Mouse (Mus musculus) urinary bladder, postnatal 4 days (tissue): Measurements from ENCODE around the gene Gmeb1.
"Not testable (repeated sequence)": the region's sequence is repeated elsewhere in the genome, so short reads cannot be mapped to it uniquely, and the experiment has no call there.

Experiments
- DNase-seq, 2 experiments: peaks; one replicate each; pipeline ENCODE4 v3.0.0; 2021 to 2022; ENCODE audit warnings: low spot score in 2 of 2

Gene Gmeb1

DNA sequence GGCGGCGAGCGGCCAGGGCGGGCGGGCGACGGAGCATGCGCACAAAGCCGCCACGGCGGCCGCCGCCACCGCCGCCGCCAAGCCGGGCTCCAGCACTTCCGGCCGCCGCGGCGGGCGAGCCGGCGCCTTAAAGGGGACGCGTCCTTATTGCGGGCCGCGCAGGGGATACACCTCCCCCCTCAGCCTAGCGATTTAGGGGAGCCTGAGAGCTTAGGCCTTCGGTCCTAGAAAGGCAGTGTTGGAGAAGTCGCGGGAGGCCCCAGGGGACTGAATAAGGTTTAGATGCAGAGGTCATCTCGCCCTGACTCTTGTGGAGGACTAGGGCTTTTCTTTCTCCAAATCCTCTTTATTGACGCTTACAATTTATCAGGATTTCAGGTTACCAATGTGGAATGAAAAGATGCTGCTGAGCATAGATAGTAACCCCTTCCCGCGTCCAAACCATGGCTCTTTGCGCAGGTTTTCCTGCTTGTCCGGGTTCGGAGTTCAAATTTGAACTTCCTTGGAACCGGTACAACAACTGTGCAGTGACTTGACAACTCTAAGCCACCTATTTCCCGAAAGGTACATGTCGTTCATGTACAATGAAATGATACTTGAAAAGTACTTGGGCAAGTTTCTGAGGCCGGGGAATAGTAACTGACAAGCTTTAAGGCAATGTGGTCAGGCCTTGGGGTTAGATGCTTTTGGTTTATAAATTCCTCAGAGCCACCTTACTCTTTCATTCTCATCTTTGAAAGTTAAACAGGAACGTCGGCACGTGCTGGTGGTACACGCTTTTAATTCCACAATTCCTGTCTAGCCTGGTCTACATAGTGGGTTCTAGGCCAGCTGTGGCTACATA lies at the start of gene Gmeb1:
Gene Gmeb1, minus strand, starts transcription at position 89 of the 844 bp plus-strand sequence.
- peak; percentile 69 to 75 for DNase-seq

DNA sequence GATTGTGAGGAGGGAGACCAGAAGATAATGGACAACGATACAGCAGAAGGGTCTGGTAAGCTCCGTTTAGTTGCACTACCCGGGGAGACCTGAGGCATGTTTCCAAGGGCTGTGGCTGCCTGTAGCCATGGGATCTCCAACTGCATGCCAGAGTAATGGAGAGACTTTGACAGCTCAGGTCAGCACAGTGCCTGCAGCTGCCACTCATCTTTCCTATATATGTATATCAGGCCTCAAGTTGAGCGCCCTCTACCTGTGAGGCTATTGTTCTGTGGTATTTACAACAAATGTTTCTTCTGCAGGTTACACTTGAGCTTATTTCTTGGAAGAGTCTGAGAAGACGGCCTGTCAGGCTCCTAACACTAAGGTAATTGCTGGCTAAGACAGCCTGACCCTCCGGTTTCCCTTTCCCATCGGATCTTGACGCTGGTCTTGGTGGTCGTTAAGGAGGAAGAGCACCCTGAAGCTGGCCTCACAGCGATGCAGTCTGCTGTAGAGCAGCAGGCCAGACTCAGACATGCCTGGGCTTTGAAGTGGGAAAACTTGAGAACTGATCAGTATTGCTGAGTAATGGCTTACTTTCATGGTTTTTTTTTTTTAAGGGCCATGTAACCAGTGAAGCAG lies 48.6 kb upstream of the Gmeb1 start:
- no peak for DNase-seq

DNA sequence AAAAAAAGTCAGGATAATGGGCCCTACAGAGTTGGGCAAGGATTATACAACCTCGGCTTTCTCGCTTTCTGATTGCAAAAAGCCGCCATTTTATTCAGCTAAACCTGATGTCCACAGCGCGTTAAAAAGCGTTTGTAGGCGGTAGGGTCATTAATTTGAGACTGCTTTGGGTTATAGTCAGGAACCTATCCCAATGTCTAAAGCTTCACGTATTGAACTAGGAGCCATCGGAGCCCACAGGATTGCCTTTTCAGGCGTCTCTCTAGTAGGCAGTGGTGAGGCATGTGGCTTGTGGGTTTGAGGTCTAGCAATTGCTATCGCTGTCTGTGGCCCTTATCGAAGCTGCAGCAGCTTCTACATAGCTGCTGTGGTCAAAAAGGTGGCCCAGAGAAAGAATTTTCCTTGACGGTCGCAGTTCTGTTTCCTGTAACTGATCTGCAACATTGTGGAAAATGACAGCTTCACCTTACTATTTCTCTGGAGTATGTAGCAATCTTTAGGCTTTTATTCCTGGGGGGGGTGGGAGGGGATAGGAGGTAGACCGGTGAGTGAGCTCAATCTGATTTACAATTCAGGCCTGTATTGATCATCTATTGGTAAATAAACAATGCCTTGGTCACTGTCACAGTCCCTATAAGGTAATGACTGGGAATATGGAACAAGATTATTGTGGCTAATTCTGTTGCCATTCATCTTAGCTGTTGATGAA lies 47.9 kb upstream of the Gmeb1 start:
- no peak for DNase-seq

DNA sequence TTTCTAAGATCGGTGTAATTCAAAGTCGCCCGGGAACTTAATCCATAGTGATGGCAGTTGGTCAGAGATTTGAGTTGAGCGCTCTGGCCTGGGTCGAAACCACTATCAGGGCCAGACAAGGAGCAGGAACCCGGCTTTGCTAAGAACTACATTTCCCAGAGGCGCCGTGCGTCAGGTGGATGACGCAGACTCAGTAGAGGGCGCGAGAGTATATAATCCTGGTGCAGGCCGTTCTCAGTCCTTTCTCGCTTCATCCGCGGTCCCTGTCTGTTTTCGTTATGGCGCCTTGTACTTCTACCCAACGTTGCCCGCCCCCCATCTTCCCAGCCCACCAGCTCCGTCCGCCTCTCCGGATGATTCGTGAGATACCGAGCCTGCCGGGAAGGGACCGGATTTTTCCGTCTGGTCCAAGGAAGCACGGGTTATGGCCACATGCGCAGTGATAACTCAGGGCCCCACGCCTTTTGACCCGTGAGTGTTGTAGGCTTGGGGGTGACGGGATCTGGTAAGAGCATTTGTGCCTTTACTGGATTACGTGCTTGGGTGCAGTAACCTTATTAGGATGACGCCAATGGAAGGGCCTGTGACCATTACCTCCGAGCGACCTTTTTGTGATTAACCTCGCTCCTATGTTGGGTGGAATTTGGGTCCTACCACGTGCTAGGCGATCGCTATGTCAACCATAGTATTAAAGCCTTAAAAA lies 47.2 kb upstream of the Gmeb1 start:
- peak; percentile 84 to 89 for DNase-seq

DNA sequence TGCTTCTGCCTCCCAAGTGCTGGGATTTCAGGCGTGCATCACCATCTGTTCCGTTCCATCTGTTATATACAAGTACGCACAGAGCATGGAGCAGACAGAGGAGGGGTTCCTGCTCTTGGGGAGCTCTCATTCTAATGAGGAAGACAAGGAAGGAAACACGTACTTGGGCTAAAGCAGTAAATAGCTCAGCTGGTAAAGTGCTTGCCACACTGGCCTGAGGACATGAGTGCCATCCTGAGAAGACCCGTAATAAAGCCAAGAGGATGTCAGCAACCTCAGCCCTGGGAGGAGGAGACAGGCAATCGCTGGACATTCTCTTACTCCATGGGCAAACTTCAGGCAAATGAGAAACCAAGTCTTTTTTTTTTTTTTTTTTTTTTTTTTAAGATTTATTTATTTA lies 44.6 kb upstream of the Gmeb1 start:
- no peak for DNase-seq

DNA sequence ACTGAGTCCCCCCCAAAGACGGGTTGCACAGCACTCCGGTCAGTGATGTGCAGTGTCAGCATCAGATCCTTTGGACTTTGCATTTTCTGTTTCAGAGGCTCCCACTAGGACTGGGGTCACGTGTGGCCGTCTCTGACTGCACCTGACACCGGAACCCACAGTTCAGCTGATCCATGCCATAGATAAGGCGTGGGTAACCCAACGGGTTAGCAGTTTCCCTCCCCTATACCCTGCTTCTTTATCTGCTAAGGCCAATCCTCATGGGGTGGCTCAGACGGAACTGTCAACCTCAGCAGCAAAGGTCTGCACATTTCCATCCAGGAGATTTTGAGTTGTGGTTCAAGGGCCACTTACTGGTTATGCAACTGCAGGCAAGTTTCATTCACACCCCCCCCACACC lies 43.9 kb upstream of the Gmeb1 start:
- no peak for DNase-seq

DNA sequence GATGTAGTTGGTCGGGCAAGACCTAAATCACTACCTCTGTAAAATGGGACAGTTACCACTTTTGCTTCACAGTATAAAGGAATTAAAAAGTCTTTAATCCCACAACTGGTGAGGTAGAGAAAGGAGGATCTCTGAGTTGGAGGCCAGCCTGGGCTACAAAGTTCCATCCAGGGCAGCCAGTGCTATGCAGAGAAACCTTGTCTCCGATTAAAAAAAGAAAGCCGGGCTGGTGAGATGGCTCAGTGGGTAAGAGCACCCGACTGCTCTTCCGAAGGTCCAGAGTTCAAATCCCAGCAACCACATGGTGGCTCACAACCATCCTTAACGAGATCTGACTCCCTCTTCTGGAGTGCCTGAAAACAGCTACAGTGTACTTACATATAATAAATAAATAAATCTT lies 42.1 kb upstream of the Gmeb1 start:
- DNase-seq, result not testable (repeated sequence)

DNA sequence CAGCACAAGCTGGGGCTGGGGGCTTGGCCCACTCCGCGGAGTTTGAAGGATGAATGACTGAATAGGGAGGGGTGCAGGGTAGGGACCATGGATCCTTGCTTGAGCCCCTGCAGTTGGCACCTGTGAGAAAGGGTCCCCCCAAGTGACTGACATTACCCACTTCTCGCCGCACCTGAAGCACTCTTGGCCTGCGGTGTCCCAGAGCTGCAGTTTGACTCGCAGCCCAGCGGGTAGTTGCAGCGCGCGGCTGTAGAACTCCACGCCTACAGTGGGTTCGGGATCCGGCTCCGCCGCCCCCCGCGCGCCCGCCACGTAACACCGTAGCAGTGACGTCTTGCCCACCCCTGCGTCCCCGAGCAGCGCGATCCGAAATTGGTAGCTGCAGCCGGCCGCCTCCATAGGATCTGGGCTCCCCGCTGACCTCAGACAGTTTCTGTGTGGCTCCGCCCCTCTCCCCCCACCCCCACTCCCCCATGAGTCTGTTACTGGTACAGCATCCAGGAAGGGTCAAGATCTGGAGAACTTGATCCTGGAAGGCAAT lies 41.6 kb upstream of the Gmeb1 start, which contains the start of gene Rab42:
Gene Rab42, minus strand, starts transcription at position 447 of the 541 bp plus-strand sequence.
- DNase-seq, result peak; percentile 52 to 72

DNA sequence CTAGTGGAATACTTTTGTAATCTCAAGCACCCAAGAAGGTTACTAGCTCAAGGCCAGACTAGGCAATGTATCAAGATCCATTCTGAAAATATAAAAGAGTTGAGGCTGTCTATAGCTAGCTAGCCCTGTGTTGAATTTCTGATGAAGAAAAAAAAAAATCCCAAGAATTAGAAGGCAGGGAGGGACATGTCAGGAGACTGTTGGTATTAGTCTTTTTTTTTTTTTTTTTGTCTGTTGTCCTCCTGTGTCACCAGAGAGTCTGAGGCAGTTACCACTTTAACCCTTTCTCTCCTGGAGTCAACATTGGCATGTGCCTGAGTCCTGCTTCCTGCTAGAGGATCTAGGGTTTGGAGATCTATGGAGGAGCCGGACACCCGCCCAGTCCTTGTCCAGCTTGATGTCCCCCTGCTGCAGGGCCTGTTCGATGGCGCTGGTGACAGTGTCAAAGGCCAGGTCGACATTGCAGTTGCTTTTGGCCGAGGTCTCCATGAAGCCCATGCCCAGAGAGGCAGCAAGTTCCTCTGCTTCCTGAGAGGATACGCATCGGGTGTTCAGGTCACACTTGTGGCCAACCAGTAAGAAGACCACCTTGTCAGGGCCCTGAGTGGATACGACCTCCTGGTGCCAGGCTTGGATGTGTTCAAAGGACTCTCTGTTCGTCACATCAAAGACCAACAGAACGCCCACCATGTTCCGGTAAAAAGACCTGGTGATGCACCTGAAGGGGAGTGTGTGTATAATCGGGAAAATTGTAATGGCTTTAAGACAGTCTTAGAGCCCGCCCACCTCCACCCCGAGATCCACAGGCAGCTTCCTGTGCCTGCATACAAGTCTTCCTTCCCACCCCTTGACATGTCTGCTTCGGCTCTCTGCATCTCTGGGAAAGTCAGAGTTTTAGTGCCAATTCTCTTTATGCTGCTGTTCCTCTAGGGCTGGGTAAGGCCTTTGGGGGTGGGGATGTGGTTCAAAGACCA lies 40.9 kb upstream of the Gmeb1 start:
- DNase-seq, result peak in 1 of 2 experiments; percentile 52

DNA sequence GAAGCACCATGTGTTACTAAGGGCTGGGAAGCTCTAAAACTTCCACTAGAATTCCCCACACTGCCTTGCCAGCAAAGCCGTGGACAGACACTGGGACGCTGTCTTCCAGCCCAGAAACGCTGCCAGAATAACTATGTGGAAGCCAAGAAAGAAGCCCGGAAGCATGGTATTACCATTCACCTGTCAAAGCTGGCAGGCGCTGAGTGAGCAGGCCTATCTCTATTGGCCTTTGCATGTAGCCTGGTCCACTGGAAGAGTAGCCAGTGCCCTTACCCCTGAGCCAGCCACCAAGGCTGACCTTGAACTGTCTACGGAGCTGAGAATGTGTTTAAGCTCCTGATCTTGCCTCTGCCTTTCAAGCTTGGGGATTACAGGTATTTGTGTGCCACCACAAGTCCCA lies 40.1 kb upstream of the Gmeb1 start:
- DNase-seq, result peak in 1 of 2 experiments; percentile 36

DNA sequence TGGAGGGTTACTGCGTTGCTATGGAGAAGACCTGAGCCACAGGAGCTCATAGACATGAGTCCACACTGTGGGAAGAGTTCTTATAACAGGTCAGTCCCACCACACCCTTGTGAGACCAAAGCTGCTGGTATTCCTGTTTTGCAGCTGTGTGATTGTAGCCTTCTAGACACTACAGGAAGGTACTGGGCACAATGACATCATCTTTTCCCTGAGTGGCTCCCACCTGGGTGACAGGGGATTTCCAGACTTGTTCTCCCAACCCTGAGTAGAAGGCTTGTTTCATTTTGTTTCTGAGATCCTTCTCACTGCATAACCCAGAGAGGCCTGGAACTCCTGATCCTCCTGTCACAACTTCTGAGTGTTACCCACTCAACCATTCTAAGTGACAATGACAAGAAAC lies 38.4 kb upstream of the Gmeb1 start:
- DNase-seq, result no peak

DNA sequence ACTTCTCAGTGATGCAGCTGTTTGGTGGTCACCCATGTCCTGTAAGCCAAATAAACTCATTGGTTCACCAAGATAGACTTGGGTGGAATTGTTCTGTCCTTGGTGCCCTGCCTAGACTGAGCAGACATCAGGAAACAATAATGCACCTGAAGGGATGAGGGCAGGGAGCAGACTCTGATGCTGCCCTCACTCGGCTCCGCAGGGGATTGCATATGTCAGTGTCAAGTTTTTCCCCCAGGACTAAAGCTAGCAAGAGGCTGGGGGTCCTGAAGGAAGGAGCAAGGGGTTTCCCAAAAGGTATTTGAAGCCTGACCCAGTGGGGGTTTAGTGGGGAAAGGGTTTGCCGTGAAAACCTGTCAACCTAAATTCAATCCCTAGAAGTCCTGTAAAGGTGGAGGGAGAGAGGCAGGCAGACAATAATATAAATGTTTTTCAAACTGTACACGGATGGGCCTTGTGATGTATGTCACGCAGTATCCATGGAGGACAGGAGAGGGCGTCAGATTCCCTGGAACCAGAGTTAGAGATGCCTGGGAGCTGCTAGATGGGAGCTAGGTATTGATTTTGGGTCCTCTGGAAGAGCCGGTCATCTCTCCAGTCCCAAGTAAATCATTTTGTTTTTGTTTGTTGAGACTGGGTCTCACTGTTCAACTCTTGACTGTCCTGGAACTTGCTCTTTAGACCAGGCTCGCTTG lies 34.4 kb upstream of the Gmeb1 start:
- DNase-seq, result no peak

DNA sequence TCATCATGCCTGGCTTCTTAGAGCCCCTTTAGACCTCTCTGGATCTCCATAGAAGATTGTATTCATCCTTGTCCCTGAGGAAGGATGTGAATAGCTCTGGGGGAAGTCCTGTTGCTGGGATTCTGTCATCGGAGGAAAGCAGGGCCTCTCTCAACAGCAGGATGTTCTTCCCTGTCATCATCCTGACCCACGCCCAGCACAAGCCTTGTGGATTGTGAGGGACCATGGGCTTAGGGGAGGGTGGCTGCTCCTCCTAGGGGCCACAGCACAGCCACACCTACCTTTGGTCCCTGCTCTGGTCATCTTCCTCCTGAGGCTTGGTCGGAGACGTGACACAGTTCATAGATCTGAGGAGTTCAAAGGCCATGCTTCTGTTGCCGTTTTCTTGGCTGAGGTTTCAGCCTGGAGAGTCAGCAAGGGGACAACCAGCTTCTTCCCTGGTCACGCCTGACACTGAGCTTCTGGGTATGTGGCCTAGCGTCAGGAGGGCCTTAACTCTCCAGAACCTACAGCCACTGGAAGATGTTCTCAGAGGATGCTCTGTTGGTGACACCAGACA lies 32.4 kb upstream of the Gmeb1 start:
- DNase-seq, result no peak

DNA sequence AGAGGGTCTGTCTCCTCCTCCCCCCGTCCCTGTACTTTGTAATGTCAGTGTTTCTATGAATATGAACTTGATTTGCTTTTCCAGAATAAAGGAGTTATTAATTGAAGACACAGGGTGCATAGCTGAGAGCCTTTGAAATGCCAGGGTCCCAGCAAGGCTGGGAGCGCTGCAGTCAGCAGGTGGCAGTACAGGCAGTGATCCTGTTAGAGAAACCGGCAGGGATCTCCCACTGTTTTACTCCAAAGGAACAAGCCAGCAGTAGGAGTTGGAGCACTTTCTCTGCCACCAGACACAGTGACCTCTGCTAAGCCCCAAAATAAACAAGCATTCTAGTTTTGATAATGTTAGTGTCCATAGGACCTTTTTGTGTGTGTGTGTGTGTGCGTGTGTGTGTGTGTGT lies 31.6 kb upstream of the Gmeb1 start:
- DNase-seq, result no peak

DNA sequence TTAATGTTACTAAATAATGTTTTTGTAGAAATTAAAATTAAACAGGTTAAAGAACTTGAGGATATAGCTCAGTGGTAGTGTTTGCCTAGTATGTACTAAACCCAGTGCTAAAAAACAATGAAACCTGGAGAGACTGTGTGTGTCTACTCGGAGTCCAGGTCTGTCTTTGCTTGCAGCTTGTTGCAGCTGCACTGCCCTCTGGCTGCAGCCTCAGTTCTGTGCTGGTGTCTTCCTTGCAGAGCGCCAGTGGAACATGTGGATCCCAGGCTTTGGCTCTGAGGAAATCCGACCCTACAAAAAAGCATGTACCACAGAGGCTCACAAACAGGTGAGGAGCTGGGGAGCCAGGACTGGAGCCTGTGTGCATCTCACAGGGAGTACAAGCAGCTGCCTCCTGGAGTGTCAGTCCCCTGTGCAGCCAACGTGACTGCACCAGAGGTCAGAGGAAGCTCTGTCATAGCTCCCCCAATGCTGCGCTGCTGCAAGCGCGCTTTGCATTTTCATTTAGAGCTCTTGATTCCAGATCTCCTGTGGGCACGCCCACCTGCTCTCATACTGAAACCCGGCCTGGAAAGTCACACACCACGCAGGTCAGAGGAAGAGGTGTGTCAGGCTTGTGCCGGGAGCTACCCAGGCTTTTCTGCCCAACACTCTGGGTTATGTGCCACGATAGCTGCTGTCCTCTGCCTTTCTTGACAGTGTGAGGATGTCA lies 30.4 kb upstream of the Gmeb1 start:
- DNase-seq, result no peak

DNA sequence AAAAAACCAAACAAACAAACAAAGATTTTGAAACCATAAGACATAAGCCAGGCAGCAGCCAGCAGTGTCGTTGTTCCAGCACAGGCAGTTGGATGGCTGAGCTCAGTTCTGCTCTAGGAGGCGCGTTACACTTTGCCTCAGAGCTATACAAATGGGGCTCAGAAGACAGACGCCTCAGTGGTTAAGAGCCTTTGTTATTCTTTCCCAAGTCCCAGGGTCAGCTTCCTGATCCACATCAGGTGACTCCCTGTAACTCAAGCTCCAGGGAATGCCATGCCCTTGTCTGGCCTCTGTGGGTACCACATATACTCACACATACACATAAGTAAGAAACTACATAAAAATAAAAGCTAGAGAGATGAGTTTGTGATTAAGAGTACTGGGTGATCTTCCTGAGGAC lies 29.7 kb upstream of the Gmeb1 start:
- no peak for DNase-seq

DNA sequence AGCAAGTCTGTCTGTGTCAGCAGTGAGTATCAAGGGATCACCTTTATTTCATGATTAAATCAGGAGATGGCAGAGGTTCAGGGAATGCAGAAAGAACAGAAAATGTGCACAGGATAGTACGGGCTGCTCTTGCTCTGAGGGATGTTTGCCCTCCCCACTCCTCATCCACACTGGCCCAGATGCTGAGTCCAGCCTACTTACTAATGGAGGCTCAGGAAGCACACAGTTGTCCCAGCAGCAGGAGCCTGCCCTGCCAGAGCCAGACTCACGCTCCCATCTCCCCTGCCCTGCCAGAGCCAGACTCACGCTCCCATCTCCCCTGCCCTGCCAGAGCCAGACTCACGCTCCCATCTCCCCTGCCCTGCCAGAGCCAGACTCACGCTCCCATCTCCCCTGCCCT lies 27.4 kb upstream of the Gmeb1 start:
- not testable (repeated sequence) for DNase-seq

DNA sequence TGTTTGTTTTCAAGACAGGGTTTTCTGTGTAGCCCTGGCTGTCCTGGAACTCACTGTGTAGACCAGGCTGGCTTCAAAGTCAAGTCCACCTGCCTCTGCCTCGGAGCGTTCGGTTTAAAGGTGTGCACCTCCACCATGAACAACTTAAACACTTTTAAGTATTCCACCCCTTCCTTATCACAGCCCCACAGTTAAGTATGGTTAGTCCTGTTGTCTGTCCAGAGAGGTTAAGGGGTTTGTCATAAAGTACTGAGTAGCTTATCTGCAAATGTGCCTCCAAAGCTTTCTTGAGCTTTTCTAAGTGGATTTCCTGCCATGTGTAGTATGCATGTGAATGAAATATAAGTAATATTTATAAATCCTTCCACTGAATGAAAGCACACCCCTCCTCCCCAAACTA lies 14.5 kb upstream of the Gmeb1 start:
- DNase-seq, result no peak
